Mouse (Mus musculus): Measurements from ENCODE around the gene March9.

The March9 gene

DNA sequence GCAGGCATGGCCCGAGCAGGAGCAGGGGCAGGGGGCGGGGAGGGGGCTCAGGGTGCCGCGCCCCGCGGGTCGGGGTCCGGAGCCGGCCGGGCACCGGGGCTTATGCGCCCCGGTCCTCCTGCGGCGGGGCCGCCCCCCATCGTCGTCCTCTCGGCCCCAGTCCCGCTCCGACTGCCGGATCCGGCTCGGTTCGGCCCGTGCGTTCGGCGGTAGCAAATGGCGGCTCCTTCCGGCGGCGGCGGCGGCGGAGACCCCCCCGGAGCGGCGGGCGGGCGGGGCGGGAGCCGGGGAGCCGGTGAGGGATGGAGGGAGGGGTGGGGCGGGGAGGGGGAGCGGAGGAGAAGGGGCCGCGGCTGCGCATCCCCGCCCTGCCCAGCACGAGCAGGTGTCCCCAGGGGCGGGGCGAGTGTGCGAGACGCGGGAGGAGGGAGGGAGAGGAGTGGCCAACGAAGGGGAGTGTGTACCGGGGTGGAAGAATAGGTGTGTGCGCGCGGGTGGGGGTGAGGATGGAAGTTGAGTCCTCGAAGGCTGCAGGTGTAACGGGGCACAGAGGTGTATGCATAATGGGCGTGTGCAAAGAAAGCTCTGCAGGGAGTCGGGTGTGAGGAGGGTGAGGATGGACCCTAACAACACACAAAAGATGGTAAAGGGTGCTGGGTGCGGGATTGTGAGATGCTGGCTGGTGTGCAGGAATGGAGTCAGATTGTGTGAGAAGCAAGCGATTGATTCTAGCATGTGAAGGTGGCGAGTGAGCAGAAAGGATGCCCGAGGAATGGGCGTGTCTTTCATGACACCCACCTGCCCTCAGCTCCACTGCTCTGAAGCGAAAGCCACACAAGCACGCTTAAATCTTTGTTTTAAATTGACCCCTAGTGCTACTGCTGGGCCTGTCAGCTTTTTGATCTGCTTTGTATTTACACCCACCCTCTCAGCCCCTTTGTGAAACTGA, at the start of gene March9:
Gene March9 (minus strand): TSS at position 217 of the 949 bp plus-strand sequence.
- peak; percentile 71 for DNase-seq (ENCODE audit: low spot score)

DNA sequence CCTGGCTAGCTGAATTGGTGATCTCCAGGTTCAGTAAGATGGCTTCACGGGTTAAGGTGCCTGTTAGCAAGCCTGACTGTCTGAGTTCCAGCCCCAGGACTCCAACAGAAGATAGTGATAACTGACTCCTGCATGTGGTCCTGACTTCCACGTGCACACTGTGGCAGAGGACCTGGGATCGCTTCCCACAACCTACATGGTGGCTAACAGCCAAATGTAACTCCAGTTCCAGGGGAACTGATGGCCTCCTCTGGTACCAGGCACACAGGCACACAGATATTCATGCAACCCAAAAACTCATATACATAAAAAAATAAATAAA, 48.2 kb upstream of the March9 start:
- DNase-seq (ENCODE audit: low spot score): no peak

DNA sequence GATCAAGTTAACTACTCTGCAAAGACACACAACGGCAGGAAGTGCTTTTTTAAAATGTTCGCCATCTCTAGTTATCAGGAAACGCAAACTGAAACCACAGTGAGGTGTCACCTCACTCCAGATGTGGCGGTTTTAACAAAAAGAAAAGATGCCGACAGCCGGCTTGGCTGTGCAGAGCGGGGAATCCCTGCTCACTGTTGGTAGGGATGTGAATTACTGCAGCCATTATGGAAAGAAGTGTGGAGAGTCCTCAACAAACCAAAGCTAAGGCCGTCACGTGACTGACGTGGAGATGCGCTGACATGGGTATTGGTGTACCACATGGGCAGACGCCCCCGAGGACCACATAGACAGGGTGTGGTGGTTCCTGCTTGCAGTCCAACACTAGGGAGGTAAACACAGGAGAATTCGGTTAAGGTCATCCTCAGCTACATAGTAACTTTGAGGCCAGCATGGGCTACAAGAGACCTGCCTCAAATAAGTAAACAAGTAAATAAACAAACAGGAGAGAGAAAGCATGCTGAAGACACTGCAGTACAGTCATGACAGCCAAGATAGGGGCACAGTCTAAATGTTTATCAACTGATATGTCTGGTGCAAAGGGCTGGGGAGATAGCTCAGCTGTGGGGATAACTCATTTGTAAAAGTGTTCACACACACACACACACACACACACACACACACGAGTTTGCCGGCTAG, 47.7 kb upstream of the March9 start:
- no peak for DNase-seq (ENCODE audit: low spot score)

DNA sequence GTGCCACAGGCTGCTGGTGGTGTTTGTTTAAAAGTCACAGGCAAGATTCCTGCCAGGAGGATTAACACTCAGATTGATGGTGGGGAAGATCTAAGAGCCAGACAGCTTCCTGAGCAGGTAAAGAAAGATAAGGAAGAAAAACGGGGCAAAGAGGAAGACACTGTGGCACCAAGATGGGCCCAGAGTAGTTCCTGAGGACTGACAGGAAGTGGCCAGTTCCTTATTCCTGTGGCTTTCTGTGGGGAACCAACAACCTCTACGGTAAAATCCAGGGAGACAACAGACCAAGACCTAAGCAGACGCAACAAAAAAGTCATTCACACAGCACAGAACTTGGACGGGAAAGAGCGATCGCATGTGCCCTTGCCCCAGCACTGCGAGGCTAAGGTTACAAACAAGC, 43.6 kb upstream of the March9 start:
- no peak for DNase-seq (ENCODE audit: low spot score)

DNA sequence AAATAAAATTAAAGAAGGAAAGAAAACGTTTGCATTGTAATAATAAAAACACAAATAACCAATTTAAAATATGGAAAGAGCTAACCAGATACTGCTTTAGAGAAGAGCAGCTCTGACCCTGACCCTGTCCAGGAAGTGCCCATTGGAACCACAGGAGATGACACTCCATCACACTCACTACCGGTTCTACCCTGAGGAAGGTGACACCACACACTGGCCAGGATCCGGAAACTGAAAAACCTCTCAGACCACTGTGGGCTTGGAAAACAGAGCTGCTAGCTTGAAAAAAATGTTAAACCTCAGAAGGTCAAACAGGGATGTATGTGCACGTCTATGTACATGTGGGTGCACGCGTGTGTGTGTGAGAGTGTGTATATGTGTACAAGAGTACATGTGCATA, 41.2 kb upstream of the March9 start:
- DNase-seq (ENCODE audit: low spot score): no peak

DNA sequence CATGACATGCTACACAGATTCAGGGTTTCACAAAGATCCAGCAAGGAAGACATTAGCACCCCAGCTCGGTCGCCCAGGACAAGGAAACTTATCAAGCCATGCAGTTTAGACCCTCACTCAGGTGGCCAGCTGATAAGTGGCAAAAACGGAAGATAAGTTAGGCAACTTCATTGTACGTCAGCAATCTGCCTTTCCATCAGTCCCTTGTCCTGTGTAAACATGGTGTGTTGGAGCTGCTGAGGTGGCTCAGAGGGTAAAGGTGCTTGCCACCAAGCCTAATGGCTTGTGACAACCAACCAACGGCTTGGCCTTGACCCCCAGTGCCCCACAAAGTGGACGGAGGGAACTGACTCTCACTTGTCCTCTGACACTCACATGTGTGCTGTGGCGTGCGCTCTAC, 40.4 kb upstream of the March9 start:
- no peak for DNase-seq (ENCODE audit: low spot score)

DNA sequence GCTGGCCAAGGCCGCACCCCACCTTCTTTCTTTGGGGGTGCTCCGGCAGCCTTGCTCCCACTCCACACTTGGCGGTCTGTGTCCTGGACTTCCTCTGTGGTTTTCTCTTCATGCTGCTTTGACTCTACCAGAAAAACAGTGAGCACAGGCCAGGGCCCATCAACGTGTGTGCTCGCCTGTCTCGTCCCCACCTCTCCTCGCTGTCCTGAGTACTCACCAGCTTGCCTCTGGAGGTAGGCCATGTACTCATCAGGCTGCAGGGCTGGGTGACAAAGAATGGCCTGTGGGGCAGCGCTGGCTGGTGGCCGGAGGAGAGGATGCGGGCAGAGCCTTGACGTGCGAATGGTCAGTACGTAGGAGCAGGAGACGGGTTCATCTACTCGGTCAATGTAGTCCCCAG, 39.9 kb upstream of the March9 start:
- no peak for DNase-seq (ENCODE audit: low spot score)

DNA sequence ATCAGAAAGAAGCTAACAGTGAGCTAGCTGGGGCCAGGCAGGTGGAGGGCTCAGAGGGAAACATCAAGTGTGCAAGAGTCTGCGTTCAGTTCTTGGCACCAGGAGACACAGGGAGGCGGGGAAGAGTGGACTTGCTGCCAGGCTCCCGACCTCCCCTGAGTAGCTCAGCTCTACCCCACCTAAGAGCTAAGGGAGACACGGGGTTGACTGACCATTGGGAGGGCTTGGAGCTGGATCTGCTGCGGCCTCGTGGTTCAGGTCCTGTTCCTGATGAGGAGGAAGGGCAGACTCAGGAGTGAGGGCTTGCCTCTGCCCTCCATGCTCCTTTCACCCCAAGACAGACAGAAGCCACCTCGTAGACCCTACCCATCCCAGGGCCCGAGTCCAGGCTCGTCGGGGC, 39.2 kb upstream of the March9 start:
- DNase-seq (ENCODE audit: low spot score): no peak

DNA sequence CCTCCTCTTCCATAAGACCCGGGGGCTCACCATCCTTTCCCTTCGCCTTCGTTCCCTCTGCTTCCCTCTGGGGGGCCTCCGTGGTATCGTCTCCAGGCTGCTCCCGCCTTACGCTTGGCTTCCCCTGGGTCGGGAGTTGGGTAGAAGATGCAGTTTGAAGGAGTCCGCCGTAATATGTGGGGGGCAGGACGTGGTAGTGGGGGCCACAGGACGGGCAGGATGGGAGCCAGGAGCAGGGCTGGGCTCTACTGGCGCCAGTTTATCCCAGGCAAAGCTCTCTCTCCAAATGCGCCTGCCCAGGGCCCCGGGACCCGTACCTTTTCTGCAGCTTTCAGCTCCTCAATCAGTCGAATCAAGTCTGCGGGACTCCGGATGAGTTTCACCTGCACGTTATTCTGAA, 38.5 kb upstream of the March9 start:
- DNase-seq (ENCODE audit: low spot score): no peak

DNA sequence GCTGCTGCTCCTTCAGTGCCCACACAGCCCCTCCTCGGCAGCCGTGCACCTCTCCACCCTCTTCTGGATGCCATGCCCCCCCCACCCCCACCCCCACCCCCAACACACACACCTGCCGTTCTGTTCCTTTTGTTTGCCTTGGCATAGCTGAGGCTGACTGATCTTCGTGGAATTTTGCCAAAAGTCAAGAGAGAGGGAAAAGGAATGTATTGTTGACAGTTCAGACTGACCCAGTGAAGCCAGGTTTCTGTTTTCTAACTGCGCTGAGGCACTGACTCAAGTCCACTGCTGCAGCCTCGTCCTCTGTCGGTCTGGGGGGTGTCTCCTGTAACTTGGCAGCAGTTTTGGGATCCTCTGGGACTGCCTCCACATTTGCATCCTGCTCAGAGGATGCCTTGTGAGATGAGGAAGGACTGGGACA, 34.4 kb upstream of the March9 start:
- peak; percentile 45 for DNase-seq (ENCODE audit: low spot score)

DNA sequence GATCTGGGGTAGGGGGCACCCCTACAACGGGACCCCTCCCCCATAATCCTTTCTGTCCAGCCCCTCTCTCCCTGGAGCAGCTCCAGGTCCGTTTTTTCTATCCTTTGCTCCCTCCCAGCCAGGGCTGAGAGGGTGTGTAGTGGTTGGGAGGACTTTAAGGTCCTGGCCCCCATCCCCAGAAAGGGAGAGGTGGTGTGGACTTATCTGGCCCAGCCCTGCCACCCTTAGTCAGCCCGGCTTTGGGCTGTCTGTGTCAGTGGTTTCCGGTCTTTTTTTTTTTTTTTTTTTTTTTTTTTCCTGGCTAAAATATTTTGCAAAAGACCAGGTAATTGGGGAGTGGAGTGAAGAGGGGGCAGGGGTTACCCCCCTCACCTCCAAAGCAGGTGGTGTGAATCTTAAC, 32.8 kb upstream of the March9 start:
- no peak for DNase-seq (ENCODE audit: low spot score)

DNA sequence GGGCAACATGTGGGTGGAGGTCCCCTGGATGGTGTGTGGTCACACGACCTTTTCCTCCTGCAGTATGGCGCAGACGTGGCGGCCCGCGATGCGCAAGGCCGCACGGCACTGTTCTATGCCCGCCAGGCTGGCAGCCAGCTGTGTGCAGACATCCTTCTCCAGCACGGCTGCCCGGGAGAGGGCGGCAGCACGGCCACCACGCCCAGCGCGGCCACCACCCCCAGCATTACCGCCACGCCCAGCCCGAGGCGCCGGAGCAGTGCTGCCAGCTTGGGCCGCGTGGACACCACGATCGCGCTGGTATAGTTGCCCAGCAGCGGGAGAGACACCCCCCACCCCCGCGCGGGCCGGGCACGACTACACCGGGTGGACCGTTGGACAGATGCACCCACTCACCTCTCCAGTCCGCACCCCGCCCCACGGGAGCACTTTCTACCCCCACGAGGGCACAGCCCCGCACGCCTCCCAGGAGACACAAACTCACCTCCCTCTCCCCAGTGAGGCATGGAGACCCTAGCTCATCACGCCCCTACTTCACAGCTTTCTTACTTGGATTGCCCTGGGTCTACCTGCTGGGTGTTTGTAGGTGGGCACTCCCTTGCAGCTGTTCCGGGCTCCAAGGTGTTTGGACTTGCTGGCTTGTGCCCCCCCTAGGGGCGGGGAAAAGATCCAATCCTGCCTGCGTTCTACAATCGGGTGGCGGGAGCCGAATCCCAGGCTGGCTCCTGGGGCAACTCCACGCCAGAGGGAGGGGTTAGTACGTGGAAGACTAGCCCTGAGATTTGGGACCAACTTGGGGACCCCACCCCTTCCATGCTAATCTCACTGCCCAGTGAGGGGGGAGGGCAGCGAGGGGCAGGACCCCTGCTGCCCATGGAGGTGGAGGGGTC, 31.8 kb upstream of the March9 start:
- peak; percentile 51 for DNase-seq (ENCODE audit: low spot score)

DNA sequence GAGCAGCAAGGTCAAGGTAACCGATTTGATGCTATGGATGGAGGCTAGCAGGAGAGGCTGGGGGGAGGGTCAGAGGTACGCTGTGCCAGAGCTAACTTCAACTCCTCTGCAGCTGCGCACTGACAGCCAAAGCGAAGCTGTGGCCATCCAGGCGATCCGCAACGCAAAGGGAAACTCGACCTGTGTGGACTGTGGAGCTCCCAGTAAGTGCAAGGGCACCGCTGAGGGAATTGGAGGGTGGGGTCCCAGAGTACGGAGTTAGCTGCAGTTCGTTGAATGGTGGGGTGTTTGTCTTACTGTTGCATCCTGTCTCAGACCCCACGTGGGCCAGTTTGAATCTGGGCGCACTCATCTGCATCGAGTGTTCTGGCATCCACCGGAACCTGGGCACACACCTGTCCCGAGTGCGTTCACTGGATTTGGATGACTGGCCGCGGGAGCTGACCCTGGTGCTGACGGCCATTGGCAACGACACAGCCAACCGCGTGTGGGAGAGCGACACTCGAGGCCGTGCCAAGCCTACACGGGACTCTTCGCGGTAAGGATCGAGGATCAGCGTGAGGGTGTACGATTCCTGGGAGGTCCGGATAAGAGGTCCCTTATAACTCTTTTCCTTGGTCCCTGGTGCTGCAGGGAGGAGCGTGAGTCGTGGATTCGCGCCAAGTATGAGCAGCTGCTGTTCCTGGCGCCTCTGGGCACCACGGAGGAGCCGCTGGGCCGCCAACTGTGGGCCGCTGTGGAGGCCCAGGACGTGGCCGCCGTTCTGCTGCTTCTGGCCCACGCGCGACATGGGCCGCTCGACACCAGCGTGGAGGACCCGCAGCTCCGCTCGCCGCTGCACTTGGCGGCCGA, 30.8 kb upstream of the March9 start:
- no peak for DNase-seq (ENCODE audit: low spot score)

DNA sequence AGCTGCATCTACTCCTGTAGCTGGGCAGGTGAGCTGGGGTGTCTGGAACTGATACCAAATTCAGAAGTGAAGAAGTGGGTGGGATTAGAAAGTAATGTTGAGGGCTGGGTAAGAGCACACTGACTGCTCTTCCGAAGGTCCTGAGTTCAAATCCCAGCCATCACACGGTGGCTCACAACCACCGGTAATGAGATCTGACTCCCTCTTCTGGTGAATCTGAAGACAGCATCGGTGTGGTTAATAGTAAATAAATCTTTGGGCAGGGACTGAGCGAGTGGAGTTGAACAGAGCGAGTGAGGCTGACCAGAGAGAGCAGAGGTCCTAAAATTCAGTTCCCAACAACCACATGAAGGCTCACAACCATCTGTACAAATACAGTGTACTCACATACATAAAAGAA, 25.6 kb upstream of the March9 start:
- no peak for DNase-seq (ENCODE audit: low spot score)

DNA sequence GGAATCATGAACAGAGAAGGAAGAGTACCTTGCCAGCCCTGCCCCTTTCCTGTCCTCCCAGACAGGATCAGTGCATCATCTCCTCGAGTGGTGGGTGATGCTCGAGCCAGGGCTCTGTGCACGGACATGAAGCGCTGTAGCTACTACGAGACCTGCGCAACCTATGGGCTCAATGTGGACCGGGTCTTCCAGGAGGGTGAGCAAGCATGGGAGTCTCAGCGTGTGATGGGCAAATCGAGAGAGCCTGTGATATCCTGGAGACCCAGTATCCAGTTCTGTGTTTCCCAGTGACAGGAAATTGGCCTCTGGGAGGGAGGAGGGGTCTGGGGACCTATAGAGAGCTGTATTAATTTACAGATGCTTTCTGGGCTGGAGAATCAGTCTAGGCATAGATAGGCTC, 25.1 kb upstream of the March9 start:
- no peak for DNase-seq (ENCODE audit: low spot score)

DNA sequence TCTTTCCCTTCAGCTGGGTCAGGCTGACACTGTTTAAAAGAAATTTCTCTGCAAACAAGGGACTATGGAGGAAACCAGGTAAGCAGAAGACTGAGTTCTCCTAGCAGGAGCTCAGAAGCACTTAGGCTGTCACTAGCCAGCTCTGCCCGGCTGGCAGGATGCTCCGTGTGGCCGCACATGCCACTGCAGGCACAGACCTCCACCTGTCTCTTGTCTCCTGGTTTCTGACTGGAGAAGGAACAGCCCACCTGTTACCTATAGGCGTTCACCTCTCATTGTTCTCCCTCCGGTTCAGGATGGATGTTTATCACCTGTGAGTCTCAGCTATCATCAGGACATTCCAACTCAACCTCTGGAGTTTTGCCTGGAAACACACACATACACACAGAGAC, 23.9 kb upstream of the March9 start:
- DNase-seq (ENCODE audit: low spot score): no peak

DNA sequence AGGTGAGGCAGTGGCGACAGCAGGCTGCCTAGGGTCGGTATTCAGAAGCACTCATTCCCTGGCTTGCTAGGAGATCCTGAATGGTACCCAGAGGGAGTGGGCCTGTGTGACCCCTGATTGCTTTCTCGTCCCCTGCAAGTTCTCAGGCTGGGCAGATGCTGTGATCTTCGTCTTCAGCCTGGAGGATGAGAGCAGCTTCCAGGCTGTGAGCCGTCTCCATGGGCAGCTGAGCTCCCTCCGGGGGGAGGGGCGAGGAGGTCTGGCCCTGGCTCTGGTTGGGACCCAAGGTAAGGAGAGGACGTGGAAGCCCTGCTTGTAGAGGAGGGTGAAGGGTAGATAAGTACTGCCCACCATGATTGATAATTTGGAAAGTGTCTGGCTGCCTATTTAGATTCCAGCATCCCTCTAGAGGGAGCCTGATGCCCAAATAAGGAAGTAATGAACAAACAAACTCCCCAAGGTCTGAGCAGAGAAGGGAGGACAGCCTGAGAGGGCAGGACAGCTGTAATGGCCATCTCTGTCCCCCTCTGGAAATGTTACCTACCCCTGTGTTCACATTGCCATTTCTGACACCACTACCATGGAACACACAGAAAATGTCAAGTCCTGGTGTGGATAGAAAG, 23.4 kb upstream of the March9 start:
- no peak for DNase-seq (ENCODE audit: low spot score)

DNA sequence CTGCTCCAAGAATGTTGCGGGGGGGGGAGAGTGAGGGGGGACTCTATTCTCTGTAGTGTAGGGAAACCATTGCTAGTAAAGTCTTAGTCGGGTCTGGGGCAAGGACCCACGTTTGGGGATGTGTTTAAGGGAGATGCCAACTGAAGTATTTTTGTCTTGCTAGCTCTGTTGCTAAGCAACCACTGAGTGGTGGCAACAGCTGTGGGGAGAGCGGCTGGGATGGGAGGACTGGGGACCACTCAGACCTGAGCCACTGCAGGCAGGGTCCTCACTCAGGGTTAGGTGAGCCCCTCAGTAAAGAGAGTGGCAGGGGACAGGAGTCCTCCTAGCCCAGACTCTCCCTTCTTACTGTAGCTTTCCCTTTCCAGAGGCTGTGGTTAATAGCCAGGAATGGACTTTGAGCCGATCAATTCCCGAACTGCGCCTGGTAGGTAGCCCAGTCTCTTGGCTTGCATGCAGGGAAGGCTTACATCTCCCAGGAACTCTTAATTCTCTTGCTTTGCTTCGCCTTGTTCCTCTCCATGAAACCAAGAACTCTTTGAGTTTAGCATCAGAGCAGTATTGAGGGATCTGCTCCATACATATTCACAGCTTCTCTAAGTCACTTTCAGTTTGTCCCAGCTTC, 22.1 kb upstream of the March9 start:
- no peak for DNase-seq (ENCODE audit: low spot score)

DNA sequence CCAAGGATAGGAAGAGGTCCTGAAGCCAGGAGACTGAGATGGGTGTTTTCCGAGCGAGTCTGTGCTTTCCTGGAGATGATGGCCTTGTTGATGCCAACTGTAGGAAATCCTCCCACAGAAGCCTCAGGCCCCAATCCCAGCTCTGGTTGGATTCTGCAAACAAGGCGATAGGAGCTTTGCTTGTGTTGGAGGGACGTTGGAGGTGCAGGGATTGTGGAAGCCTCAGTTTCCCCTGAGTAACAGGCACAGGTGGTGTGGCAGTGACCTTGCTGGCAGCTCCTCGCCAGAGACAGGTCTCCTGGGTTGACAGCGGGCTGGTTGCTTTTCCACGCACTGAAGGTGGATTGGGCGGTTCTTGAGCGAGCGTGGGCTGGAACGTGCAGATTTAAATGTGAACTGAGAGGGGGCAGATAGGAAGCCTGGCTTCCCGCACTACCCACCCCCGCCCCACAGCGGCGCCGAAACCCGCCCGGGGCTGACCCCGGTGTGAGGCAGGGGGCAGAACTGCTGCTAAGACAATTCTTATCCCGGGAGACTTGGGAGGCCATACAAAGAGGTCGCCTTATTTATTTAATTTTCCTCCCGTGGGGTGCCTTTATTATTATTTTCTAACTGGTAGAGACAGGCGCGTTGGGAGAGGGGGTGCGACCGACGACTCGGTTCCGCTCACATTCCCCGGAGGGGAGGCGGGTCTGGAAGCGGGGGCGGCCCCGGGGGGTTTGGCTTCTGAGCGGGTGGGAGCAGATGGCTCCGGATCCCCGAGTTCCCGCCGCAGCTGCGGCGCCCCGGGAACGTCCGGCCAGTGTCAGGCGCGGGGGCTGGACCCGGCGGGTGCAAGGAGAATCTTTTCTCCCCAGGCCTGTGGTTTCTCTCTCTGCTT, 21.2 kb upstream of the March9 start:
- DNase-seq (ENCODE audit: low spot score): no peak

All from ovary, adult 18-20 months (tissue).